Mouse (Mus musculus): ENCODE results near the gene Bcl2l13.

GRCm38 (mm10) chr6:120929421-120929820 is 93.4 kb downstream of the Bcl2l13 start:
- no peak for TF ChIP-seq CTCF (IDR thresholded peaks at IDR 0.05; ENCODE audit: low read depth)
- TF ChIP-seq EP300 (IDR thresholded peaks at IDR 0.05; ENCODE audit: low read depth), result no peak
